Mouse (Mus musculus) neutrophil, adult 5-6 weeks (primary cell): ENCODE results near the gene 2010003K11Rik. TPM values are rescaled to one million over a fixed set of nuclear protein-coding genes. Genes with fewer than 3 reads are reported as not detected.

Source experiments
- ATAC-seq: fragments of 151-379, 151-347 bp; 2 replicates; pipeline ENCODE4 v1.8.0; 2017; ENCODE audit warnings: mild to moderate bottlenecking, moderate TSS enrichment; ENCODE audit not compliant: insufficient number of reproducible peaks, poor library complexity, low FRiP score, severe bottlenecking; ENCODE audit errors: extremely low read depth
- total RNA-seq: library from RNA; stranded (forward); fragments of 200-1000 nt; gene quantifications from 2 replicates; pipeline ENCODE4 v1.2.3, GENCODE M21; 2017

The 2010003K11Rik gene
- total RNA-seq, 1 experiment from 2014 or later, result not detected

GRCm38 (mm10) chr19:4504830-4505229 lies 6.4 kb upstream of the 2010003K11Rik start:
- ATAC-seq, result no peak

DNA sequence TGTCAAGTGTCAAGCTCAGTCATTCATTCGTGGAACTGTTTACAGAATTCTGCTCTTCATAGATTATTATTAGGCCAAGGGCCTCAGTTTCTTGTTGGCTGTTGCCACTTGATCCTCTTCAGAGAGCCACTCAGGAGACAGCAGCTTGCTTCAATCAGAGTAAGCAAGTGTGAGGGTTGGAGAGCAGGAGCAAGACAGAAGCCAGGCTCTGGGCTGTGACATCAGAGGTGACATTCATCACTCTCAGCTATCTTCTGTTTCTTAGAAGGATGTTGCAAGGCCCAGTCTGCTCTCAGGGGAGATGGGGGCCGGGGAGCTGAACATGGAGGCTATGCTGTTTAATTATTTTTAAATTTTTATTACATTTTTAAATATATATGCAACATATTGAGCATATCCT lies 4.3 kb upstream of the 2010003K11Rik start:
- ATAC-seq, result no peak

DNA sequence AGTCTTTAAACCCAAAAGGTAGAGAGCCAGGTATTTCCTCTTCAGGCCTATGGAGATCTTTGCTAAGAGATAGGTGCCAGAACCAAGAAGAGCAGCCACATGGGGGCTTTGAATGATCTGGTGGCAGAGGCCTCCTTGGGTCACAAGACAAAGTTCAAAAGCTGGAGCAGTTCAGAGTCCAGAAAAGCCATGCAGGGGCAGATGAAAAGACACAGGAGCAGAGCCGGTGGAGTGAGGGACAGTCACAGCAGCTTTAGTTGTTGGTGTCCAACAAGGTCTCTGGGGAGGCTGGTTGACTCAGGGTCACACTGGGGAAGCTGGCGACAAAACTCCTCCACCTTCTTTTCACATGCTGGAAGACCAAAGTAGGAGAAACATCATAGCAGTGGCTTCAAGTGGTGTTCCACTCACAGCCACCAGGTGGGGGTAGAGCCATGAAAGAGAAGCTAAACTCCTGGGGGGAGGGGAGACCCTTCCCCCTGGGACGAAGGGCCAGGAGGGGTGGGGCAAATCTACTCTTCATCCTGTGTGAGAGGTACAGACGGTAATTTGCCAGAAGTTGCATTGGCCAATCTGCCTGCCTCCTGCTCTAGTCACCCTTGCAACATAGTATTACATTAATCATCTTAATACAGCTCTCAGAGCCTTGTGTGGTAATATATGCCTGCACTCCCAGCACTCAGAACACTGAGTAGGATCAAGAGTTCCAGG lies 965 bp downstream of the 2010003K11Rik start:
- ATAC-seq, result 0 out of 2 replicates have a peak, but pooled peaks have one; percentile 27

DNA sequence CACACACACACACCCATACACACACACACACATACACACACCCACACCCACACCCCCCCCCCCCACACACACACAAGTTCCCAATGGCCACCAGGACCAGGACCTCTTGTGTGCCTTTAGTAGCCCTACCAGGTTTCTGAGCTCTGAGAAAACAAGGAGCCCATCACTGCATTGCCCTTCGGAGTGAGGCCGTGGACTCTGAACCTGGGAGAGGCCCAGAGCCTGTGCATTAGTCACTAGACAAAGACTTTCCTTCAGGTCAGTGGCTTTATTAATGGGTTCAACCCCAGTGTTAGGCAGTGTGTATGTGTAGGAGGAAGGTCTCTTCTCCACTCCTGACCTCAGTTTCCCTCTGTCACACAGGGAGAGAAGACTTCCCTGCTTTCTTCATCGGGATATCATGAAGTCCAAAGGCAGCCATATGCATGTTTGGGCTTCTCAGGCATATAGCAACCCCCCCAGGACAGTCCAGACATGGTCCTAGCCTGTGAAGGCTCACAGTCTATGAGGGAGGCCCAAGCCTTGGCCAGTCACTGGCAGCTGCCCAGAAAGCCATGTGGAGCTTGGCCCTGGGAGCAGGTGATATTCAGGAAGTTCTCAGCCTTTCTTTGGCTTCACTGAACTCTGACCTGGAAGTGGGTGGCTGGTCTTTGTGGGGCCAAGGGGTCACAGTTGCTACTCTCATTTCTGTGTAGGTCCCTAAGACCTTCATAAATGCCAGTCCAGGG lies 1.7 kb downstream of the 2010003K11Rik start:
- no peak for ATAC-seq

DNA sequence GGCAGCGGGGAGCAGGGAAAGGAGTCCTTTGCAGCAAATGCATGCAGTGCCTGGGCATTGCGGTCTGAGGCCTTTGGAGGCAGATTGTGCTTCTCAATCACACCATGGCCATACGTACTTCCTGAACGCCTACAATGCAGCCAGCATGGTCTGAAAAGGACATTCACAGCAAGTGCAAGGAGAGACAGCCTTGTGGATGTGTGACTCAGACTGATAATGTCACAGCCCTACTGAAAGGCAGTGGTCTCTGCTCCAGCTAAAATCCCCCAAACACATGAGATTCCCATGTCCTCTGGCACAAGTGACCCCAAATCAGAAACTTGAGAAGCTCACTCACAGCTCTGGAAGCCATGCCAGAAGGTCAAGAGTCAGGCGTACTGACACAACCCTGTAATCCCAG lies 2.6 kb downstream of the 2010003K11Rik start:
- no peak for ATAC-seq

GRCm38 (mm10) chr19:4494707-4495106 lies 3.7 kb downstream of the 2010003K11Rik start:
- ATAC-seq, result no peak

DNA sequence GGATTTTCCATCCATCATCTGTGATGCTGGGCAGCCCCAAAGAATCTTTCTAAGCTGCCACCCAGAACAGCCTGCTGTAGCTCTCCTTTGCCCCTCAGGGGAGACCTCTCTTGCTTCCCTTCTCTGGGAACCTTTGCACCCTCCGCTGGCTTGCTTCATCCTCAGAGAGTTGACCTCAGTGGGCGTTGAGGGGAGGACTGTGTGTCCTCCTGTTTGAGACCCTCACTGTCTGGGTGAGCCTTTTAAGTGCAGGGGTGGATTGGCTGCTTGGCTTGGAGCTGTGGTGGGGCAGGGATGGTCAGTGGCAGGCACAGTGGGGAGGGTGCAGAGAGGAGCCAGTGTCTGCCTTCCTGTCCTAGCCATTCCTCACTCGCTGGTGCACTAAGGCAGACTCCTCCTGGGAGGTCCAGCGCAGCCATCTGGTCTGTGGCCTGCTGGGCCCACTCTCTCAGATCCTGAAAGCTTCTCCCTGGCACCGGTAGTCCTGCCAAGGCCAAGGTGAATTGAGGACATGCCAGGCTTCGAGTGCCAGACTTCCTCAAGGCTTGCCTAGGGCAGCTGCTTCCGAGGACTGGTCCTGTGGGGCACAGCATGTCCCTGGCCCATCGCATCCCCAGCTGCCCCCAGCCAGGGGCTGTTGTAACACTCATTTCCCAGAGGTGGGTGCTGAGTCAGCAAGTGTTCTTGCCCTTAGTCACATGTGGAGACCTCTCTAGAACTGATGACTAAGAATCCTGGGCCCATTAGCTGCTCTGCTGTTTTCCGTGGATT lies 5.7 kb downstream of the 2010003K11Rik start:
- no peak for ATAC-seq

DNA sequence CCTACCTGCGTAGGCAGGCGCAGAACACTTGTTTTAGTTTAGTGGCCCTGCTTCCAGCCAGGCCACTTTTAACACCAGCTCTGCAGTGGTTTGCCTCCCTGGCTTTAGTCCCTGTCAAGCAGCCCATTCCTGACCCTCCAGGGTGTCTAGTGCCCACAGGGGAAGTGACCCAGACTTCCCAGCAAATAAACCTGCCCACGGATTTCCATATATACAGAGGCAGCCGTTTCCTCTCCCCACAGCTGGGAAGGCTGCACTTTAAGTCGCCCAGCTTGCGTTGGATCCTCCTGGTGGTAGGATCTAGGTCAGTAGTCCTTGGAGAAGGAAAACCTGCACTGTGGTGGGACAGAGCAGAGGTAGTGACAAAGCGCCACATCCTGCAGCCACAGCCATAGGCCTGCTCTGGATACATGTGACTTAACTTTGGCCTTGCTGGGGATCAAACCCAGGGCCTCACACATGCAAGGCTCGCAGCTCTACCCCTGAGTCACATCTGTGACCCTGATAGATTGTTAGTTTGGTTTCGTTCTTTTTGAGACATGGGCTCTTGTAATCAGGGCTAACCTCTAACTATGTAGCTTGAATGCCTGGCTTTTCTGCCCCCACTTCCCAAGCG lies 7.2 kb downstream of the 2010003K11Rik start:
- ATAC-seq, result no peak

DNA sequence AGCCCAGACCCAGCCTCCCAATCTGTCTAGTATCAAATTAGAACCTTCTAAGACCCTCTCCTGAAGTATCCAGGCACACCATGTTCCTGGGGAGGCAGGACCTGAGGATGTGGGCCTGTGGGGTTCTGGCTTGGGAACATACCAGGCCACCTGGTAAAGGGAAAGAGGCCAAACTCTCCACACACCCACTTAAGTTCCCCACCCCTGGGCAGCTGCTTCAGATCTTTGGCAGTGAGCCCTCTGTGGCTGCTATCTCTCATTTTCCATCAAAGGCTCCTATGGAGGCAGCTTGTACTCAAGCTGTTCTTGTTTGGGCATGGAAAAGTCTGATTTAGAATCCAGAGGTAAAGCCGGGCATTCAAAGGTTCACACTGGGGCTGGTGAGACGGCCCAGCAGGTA lies 10.5 kb downstream of the 2010003K11Rik start:
- no peak for ATAC-seq

GRCm38 (mm10) chr19:4485006-4485405 lies 13.4 kb downstream of the 2010003K11Rik start:
- ATAC-seq, result no peak

DNA sequence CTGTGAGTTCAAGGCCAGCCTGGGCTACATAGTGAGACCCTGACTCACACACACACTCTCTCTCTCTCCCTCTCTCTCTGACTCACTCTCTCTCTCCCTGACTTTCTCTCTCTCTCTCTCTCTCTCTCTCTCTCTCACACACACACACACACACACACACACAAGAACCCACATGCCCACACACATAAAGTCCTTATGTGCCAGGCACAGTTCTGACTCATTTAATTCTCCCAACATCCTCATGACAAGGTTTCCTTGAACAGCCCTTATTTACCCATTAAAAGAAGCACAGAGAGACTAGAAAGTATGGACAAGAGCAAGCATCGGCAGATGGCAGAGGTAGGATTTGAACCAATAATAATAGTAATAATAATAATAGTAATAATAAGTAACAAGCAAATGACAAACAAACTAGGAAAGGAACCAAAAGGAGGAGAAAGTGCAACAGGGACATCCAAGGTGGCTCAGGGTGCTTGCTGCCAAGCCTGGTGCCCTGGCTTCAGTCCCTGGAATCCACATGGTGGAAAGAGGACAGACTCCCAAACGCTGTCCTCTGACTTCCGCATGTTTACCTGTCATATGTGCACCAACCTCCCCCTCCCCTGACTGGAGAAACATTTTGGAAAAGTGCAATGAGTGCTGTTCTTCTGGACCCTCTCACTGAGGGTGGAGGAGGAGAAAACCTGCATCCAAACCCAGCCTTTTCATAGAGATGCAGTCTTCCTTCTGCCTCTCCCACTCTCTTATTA lies 16.1 kb downstream of the 2010003K11Rik start:
- no peak for ATAC-seq

- ATAC-seq, result no peak
Measured at GRCm38 (mm10) chr19:4481326-4481725, 17.1 kb downstream of the 2010003K11Rik start.

- ATAC-seq, result no peak
Measured at GRCm38 (mm10) chr19:4480041-4480440, 18.3 kb downstream of the 2010003K11Rik start.

DNA sequence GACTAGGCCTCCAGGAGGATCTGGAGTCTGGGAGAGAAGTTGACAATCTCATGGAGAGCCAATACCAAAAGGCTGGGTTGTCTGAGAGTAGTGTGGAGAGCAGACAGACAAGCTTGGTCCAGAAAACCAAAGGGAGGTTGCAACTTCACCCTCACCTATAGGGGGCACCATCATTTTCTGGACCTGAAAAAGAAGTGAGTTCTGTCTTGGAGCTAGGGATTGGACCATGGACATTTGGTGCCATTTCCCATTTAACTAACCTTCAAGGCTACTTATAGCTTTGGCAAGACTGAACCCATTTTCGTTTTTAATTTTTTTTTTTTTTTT lies 20.2 kb downstream of the 2010003K11Rik start:
- no peak for ATAC-seq

- ATAC-seq, result no peak
Measured at GRCm38 (mm10) chr19:4477345-4478189, 20.8 kb downstream of the 2010003K11Rik start, which contains the start of gene Syt12. Gene Syt12, minus strand, starts transcription at chr19:4477447.

- ATAC-seq, result no peak
Measured at GRCm38 (mm10) chr19:4476601-4477257, 21.7 kb downstream of the 2010003K11Rik start.

DNA sequence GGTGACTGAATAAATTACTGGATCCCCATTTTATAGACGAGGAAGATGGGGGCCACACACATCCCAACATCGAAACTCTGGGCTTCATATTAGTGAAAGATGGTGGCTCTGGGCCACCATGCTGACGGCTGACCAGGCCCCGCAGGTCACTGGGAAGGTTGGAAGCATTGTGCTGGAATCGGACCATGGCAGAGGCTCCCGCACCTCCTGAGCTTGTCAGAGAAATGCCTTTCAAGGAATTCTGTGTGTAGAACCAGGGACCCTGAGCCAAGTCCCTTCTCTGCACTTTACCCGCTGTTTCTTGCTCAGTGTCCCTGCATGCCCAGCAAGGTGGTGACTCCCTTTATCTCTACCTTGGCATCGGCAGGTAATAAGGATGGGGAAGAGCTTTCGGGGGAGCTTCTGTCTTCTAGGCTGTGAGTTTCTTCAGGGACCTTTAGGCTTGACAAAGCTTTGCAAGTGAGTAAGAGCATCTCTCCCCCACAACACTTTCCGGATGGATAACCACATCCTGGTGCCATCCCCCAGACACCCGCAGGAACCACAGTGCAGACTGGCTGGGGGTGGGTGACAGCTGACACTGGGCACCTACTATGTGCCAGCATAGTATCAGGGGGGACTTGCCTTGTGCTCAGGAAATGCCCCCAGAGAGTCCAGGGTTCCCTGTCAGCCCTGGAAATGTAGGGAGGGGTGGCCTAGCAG lies 23.0 kb downstream of the 2010003K11Rik start:
- no peak for ATAC-seq
